Mouse (Mus musculus) lung, postnatal 0 days (tissue): ENCODE results near the gene Homer2. TPM values are rescaled to one million over a fixed set of nuclear protein-coding genes. Genes with fewer than 3 reads are reported as not detected.
A peak's percentile ranks its signal among the peaks of the same experiment; 100 is the strongest.

Experiments
- ATAC-seq: fragments of 200-750 bp; cut with Nextera tagmentation; 2 replicates; pipeline ENCODE4 v1.8.0; 2017; ENCODE audit warnings: moderate library complexity
- DNase-seq: peaks from one replicate; pipeline ENCODE4 v3.0.0-alpha.2; 2016; ENCODE audit warnings: low spot score
- H3K27ac ChIP-seq: fragments of 300-500 bp; sonication (generic); 2 replicates; pipeline ENCODE4 v1.5.1; 2014; ENCODE audit warnings: antibody characterized with exemption, mild to moderate bottlenecking, low read length, mixed read lengths
- H3K27me3 ChIP-seq: fragments of 300-500 bp; sonication (generic); replicated peaks from 2 replicates; pipeline ENCODE4 v1.6.1; 2014; ENCODE audit warnings: low read length, mixed read lengths; ENCODE audit not compliant: insufficient read depth
- H3K36me3 ChIP-seq: fragments of 300-500 bp; sonication (generic); 2 replicates; pipeline ENCODE4 v1.6.1; 2014; ENCODE audit warnings: low read length, mixed read lengths; ENCODE audit not compliant: insufficient read depth
- H3K4me1 ChIP-seq: fragments of 300-500 bp; sonication (generic); 2 replicates; pipeline ENCODE4 v1.6.1; 2014; ENCODE audit warnings: antibody characterized with exemption, low read depth, low read length, mixed read lengths; ENCODE audit not compliant: insufficient read depth
- H3K4me2 ChIP-seq: fragments of 300-500 bp; sonication (generic); replicated peaks from 2 replicates; pipeline ENCODE4 v1.6.1; 2014; ENCODE audit warnings: low read depth, mild to moderate bottlenecking, low read length, moderate library complexity, mixed read lengths
- H3K4me3 ChIP-seq: fragments of 300-500 bp; sonication (generic); 2 replicates; pipeline ENCODE4 v1.5.1; 2014; ENCODE audit warnings: low read depth, low read length
- H3K9ac ChIP-seq: fragments of 300-500 bp; sonication (generic); replicated peaks from 2 replicates; pipeline ENCODE4 v1.6.1; 2014; ENCODE audit warnings: low read depth, mild to moderate bottlenecking
- H3K9me3 ChIP-seq: fragments of 300-500 bp; sonication (generic); 2 replicates; pipeline ENCODE4 v1.6.1; 2016; ENCODE audit warnings: low read length, mixed read lengths
- CTCF ChIP-seq: IDR thresholded peaks from 2 replicates; pipeline ENCODE4 v1.5.1; 2016; ENCODE audit warnings: antibody characterized with exemption, mild to moderate bottlenecking
- EP300 ChIP-seq: IDR thresholded peaks from 2 replicates; pipeline ENCODE4 v1.6.1; 2016; ENCODE audit warnings: antibody characterized with exemption, mild to moderate bottlenecking, control low read depth
- WGBS: fragments of 180-500 bp; shearing (Covaris S2); extraction: QIAGEN DNeasy Blood & Tissue Kit; methylation state at CpG from one replicate; pipeline ENCODE4 v1.1.7; 2014; 5-methylcytosine and 5-hydroxymethylcytosine counted together
- polyA plus RNA-seq: library from polyadenylated mRNA; unstranded; fragments of >200 nt; fragmentation: Nextera tagmentation; extraction: Ambion mirVana; gene quantifications from 2 replicates; pipeline ENCODE4 v1.2.1, GENCODE M21; 2015

Gene Homer2
- polyA plus RNA-seq, 1 experiment from 2014 or later: 16.8 TPM

GRCm38 (mm10) chr7:81559231-81559980, 147.9 kb downstream of the Homer2 start:
- WGBS: 90% methylated on average over 14 of the region's 14 CpGs
- ATAC-seq (no peak), DNase-seq (no peak)
- no peaks in the 10 kb centered on the region for H3K9me3 ChIP-seq
- TF ChIP-seq CTCF (no peak), EP300 (no peak)
- H3K4me2 ChIP-seq: no peak overlapping the region
- 0 out of 2 replicates have a peak overlapping the region, but pooled peaks have one; percentile 14 for H3K27ac ChIP-seq
- H3K27me3 ChIP-seq: no peaks in the 10 kb centered on the region
- H3K9ac ChIP-seq: no peak overlapping the region
- H3K4me1 ChIP-seq: peaks cover 10% of the 10 kb centered on the region; the same call in 1 of the 2 replicates
- no peak overlapping the region for H3K4me3 ChIP-seq
- H3K36me3 ChIP-seq: no peaks in the 10 kb centered on the region

- TF ChIP-seq EP300: no peak
- TF ChIP-seq CTCF: no peak
- Histone ChIP-seq H3K9ac (no peak overlapping the region), H3K27ac (no peak overlapping the region; the same call in 1 of the 2 replicates), H3K9me3 (no peaks in the 10 kb centered on the region), H3K4me3 (no peak overlapping the region), H3K27me3 (no peaks in the 10 kb centered on the region), H3K36me3 (no peaks in the 10 kb centered on the region), H3K4me2 (no peak overlapping the region), H3K4me1 (peaks cover 10% of the 10 kb centered on the region; the same call in 1 of the 2 replicates)
- DNase-seq (no peak), ATAC-seq (no peak)
- WGBS: 42% methylated on average over 4 of the region's 4 CpGs
Observed at GRCm38 (mm10) chr7:81557985-81558360, 149.4 kb downstream of the Homer2 start.

GRCm38 (mm10) chr7:81557252-81557984, 149.9 kb downstream of the Homer2 start:
- peak; percentile 91 for TF ChIP-seq EP300
- no peak for TF ChIP-seq CTCF
- Histone ChIP-seq H3K36me3 (no peaks in the 10 kb centered on the region), H3K9me3 (no peaks in the 10 kb centered on the region), H3K9ac (no peak overlapping the region), H3K27me3 (no peaks in the 10 kb centered on the region), H3K4me3 (no peak overlapping the region), H3K4me1 (peaks cover 10% of the 10 kb centered on the region; the same call in 1 of the 2 replicates), H3K27ac (peak overlapping the region; percentile 1; the same call in 1 of the 2 replicates), H3K4me2 (no peak overlapping the region)
- ATAC-seq: peak; percentile 91
- 40% methylated on average over 7 of the region's 7 CpGs for WGBS
- peak; percentile 89 for DNase-seq

GRCm38 (mm10) chr7:81556839-81557238, 150.5 kb downstream of the Homer2 start:
- Histone ChIP-seq H3K4me1 (peaks cover 10% of the 10 kb centered on the region; the same call in 1 of the 2 replicates), H3K9me3 (no peaks in the 10 kb centered on the region), H3K9ac (no peak overlapping the region), H3K27ac (peak overlapping the region; percentile 1; the same call in 1 of the 2 replicates), H3K27me3 (no peaks in the 10 kb centered on the region), H3K36me3 (no peaks in the 10 kb centered on the region), H3K4me3 (no peak overlapping the region), H3K4me2 (no peak overlapping the region)
- TF ChIP-seq EP300: no peak
- ATAC-seq (peak; percentile 47), DNase-seq (no peak)
- 58% methylated on average over 4 of the region's 4 CpGs for WGBS

- Histone ChIP-seq H3K27me3 (no peaks in the 10 kb centered on the region), H3K36me3 (no peaks in the 10 kb centered on the region), H3K27ac (no peak overlapping the region), H3K4me3 (no peak overlapping the region), H3K9ac (no peak overlapping the region), H3K4me2 (no peak overlapping the region), H3K4me1 (no peaks in the 10 kb centered on the region), H3K9me3 (no peaks in the 10 kb centered on the region)
- 70% methylated on average over 2 of the region's 2 CpGs for WGBS
- peak; percentile 37 for DNase-seq
- ATAC-seq: no peak
- TF ChIP-seq EP300 (no peak), CTCF (peak; percentile 75)
Observed at GRCm38 (mm10) chr7:81554369-81554768, 153.0 kb downstream of the Homer2 start.

- Histone ChIP-seq H3K36me3 (no peaks in the 10 kb centered on the region), H3K4me1 (no peaks in the 10 kb centered on the region), H3K4me2 (no peak overlapping the region), H3K4me3 (no peak overlapping the region), H3K9me3 (no peaks in the 10 kb centered on the region), H3K9ac (no peak overlapping the region), H3K27me3 (no peaks in the 10 kb centered on the region), H3K27ac (no peak overlapping the region)
- ATAC-seq (no peak), DNase-seq (no peak)
- no peak for TF ChIP-seq CTCF
- no peak for TF ChIP-seq EP300
- 60% methylated on average over 4 of the region's 4 CpGs for WGBS
Observed at GRCm38 (mm10) chr7:81553589-81553988, 153.7 kb downstream of the Homer2 start.

Other genes starting within 250 kb of the Homer2 start
- 0.12 and 0.23 TPM in 2 replicates for gene Ap3b2, start 213.6 kb downstream of the Homer2 start, polyA plus RNA-seq
- gene BC048679, start 209.2 kb downstream of the Homer2 start, polyA plus RNA-seq: not detected in 2 replicates
- 1.0 and 1.4 TPM in 2 replicates for gene Fsd2, start 140.6 kb downstream of the Homer2 start, polyA plus RNA-seq
- 7.2 and 8.1 TPM in 2 replicates for gene Whamm, start 136.3 kb downstream of the Homer2 start, polyA plus RNA-seq
- 138 and 140 TPM in 2 replicates for gene Ramac, start 55.4 kb upstream of the Homer2 start, polyA plus RNA-seq
- gene 3110040N11Rik, start 82.0 kb upstream of the Homer2 start, polyA plus RNA-seq: 30.3 and 31.0 TPM in 2 replicates
- 51.8 and 54.3 TPM in 2 replicates for gene Btbd1, start 121.9 kb upstream of the Homer2 start, polyA plus RNA-seq
- gene Gm10160, start 148.3 kb upstream of the Homer2 start, polyA plus RNA-seq: not detected in 2 replicates
- 12.8 and 14.4 TPM in 2 replicates for gene Tm6sf1, start 151.5 kb upstream of the Homer2 start, polyA plus RNA-seq
- gene Hdgfl3, start 226.9 kb upstream of the Homer2 start, polyA plus RNA-seq: 6.1 and 6.4 TPM in 2 replicates